Comparison of ENCODE assay signal across 9 mouse cellular contexts in the genomic region with DNA sequence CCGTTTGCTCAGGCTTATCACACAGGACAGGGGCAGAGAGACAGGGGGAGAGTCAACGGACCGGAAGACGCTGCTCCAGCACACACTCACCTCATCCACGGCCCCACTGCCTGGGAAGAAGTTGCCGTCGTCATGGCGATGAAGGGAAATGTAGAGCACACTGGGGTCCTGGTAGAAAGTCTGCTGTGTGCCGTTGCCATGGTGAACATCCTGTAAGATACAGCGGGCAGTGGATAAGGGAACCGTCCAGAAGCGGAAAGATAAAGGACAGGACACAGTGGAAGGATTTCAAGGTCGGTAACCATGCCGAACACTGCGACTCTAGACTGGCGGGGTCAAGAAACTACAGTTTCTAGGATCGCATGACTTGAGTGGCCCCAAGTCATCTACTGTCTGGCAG. TPM values are rescaled to one million over a fixed set of nuclear protein-coding genes. Genes with fewer than 3 reads are reported as not detected.
DNase-seq lines count a peak whose midpoint lies in the region; ATAC-seq lines count a peak whose summit lies in the region.
"Had no signal": no experiment of that assay in that cellular context is flagged by ENCODE, and none has a peak within 500 bp of the region (broad histone marks: within the 10 kb centered on the region; RNA-seq: fewer than 3 reads in every experiment).

No protein-coding gene starts in this region.

- H3K4me1 ChIP-seq in neural tube, embryonic 11.5 days (ENCODE audit: control insufficient read depth, insufficient read depth, low read length), result peaks cover 9% of the 10 kb centered on the region; the same call in 1 of the 2 replicates
- H3K4me1 ChIP-seq in forebrain, embryonic 15.5 days, result peaks cover 22% of the 10 kb centered on the region
- H3K4me1 ChIP-seq in liver, embryonic 15.5 days (replicated peaks), result no peaks in the 10 kb centered on the region

- H3K27ac ChIP-seq in neural tube, embryonic 11.5 days (ENCODE audit: low read depth, low read length), result no peak overlapping the region
- 0 out of 2 replicates have a peak overlapping the region, but pooled peaks have one; percentile 19 for H3K27ac ChIP-seq in forebrain, embryonic 15.5 days (replicated peaks)
- no peak overlapping the region for H3K27ac ChIP-seq in liver, embryonic 15.5 days (replicated peaks)

- peaks cover 2% of the 10 kb centered on the region for H3K36me3 ChIP-seq in neural tube, embryonic 11.5 days (ENCODE audit: control insufficient read depth, insufficient read depth, low read length)
- peaks cover 42% of the 10 kb centered on the region for H3K36me3 ChIP-seq in forebrain, embryonic 15.5 days
- peaks cover 34% of the 10 kb centered on the region; the same call in 1 of the 2 replicates for H3K36me3 ChIP-seq in liver, embryonic 15.5 days (replicated peaks)

- H3K9ac ChIP-seq in neural tube, embryonic 11.5 days (ENCODE audit: low read length), result no peak overlapping the region
- H3K9ac ChIP-seq in forebrain, embryonic 15.5 days (replicated peaks), result no peak overlapping the region
- no peak overlapping the region for H3K9ac ChIP-seq in liver, embryonic 15.5 days

- peak; percentile 64 for ATAC-seq in neural tube, embryonic 11.5 days (ENCODE audit: insufficient read depth, low FRiP score, low TSS enrichment)
- peak; percentile 47; the same call in 1 of the 2 replicates for ATAC-seq in forebrain, embryonic 15.5 days (replicated peaks)
- ATAC-seq in liver, embryonic 15.5 days (ENCODE audit: insufficient read depth), result peak; percentile 41; the same call in 1 of the 2 replicates

- no peaks in the 10 kb centered on the region for H3K9me3 ChIP-seq in neural tube, embryonic 11.5 days (ENCODE audit: control insufficient read depth, low read length)
- no peaks in the 10 kb centered on the region for H3K9me3 ChIP-seq in forebrain, embryonic 15.5 days
- no peaks in the 10 kb centered on the region for H3K9me3 ChIP-seq in liver, embryonic 15.5 days (replicated peaks)

- no peak overlapping the region for H3K4me3 ChIP-seq in neural tube, embryonic 11.5 days (ENCODE audit: low read depth, low read length)
- H3K4me3 ChIP-seq in forebrain, embryonic 15.5 days, result no peak overlapping the region
- H3K4me3 ChIP-seq in liver, embryonic 15.5 days (replicated peaks), result no peak overlapping the region

- peak; percentile 71 for DNase-seq in neural tube, embryonic 11.5 days (ENCODE audit: low spot score)
- no peak for DNase-seq in neural tube, embryonic 10.5 days (ENCODE audit: extremely low spot score, low spot score)
- DNase-seq in retina, postnatal 1 day, result peak; percentile 79
- DNase-seq in spleen, postnatal 4 days (ENCODE audit: low spot score in 2 of 2), result no peak
- DNase-seq in right cerebral cortex, postnatal 14 days, result no peak
- DNase-seq: kidney, adult 18-20 months; thymus, adult 18-20 months had no signal

- WGBS in neural tube, embryonic 11.5 days, result 52% methylated on average over 17 of the region's 17 CpGs
- 29% methylated on average over 17 of the region's 17 CpGs for WGBS in forebrain, embryonic 15.5 days
- WGBS in liver, embryonic 15.5 days (ENCODE audit: insufficient replicate concordance), result 71% methylated on average over 17 of the region's 17 CpGs

- H3K4me2 ChIP-seq in neural tube, embryonic 11.5 days (ENCODE audit: low read depth), result 0 out of 2 replicates have a peak overlapping the region, but pooled peaks have one; percentile 9
- H3K4me2 ChIP-seq in forebrain, embryonic 15.5 days (replicated peaks), result no peak overlapping the region
- no peak overlapping the region for H3K4me2 ChIP-seq in liver, embryonic 15.5 days

- H3K27me3 ChIP-seq in neural tube, embryonic 11.5 days (ENCODE audit: control insufficient read depth, insufficient read depth, low read length), result no peaks in the 10 kb centered on the region
- no peaks in the 10 kb centered on the region for H3K27me3 ChIP-seq in forebrain, embryonic 15.5 days
- H3K27me3 ChIP-seq in liver, embryonic 15.5 days, result no peaks in the 10 kb centered on the region

RNA-seq across cellular contexts. Expression of a gene that starts 19.8 kb away (rescaled TPM):
- 29.2 and 29.3 TPM in 2 replicates for polyA plus RNA-seq in neural tube, embryonic 11.5 days (2014; fragmentation: Nextera tagmentation; extraction: Ambion mirVana)
- polyA plus RNA-seq in forebrain, embryonic 15.5 days (2015; fragmentation: Nextera tagmentation; extraction: Ambion mirVana), result 64.9 and 66.6 TPM in 2 replicates
- 101 and 106 TPM in 2 replicates for polyA plus RNA-seq in liver, embryonic 15.5 days (2015; fragmentation: Nextera tagmentation; extraction: Ambion mirVana)

RNA-seq across cellular contexts. Expression of a gene that starts 30.4 kb away (rescaled TPM):
- polyA plus RNA-seq in neural tube, embryonic 11.5 days (2014; fragmentation: Nextera tagmentation; extraction: Ambion mirVana), result 3.5 and 6.0 TPM in 2 replicates
- polyA plus RNA-seq in forebrain, embryonic 15.5 days (2015; fragmentation: Nextera tagmentation; extraction: Ambion mirVana), result 8.6 and 9.0 TPM in 2 replicates
- polyA plus RNA-seq in liver, embryonic 15.5 days (2015; fragmentation: Nextera tagmentation; extraction: Ambion mirVana), result 1.7 and 2.1 TPM in 2 replicates

RNA-seq across cellular contexts. Expression of a gene that starts 46.2 kb away (rescaled TPM):
- 21.0 and 23.2 TPM in 2 replicates for polyA plus RNA-seq in neural tube, embryonic 11.5 days (2014; fragmentation: Nextera tagmentation; extraction: Ambion mirVana)
- 25.9 and 26.6 TPM in 2 replicates for polyA plus RNA-seq in forebrain, embryonic 15.5 days (2015; fragmentation: Nextera tagmentation; extraction: Ambion mirVana)
- polyA plus RNA-seq in liver, embryonic 15.5 days (2015; fragmentation: Nextera tagmentation; extraction: Ambion mirVana), result 5.7 and 6.5 TPM in 2 replicates

Comparison
In these comparisons a context has a peak if more than half of its experiments do, and no peak if none do; other contexts are left out.
1. DNase-seq: peak in neural tube, embryonic 11.5 days (single experiment) and retina, postnatal 1 day (single experiment); none in neural tube, embryonic 10.5 days (single experiment), spleen, postnatal 4 days (0 of 2) and right cerebral cortex, postnatal 14 days (single experiment).
2. Peak in every context shown above with its lines, with median percentiles within 50 percentile points of each other: ATAC-seq.